ENCODE assay signal across 17 mouse cellular contexts in genomic region chr15:11339467-11340180, GRCm38 (mm10). TPM values are rescaled to one million over a fixed set of nuclear protein-coding genes. Genes with fewer than 3 reads are reported as not detected.
A peak's percentile ranks its signal among the peaks of the same experiment; 100 is the strongest.
DNase-seq lines count a peak whose midpoint lies in the region; ATAC-seq and TF ChIP-seq lines count a peak whose summit lies in the region.
"Had no signal": no experiment of that assay in that cellular context is flagged by ENCODE, and none has a peak within 500 bp of the region (broad histone marks: within the 10 kb centered on the region; RNA-seq: fewer than 3 reads in every experiment).

No protein-coding gene starts in this region.

- no peak overlapping the region for H3K4me3 ChIP-seq in forebrain, embryonic 13.5 days
- no peak overlapping the region for H3K4me3 ChIP-seq in forebrain, embryonic 11.5 days (ENCODE audit: low read depth, low read length)
- no peak overlapping the region for H3K4me3 ChIP-seq in lung, postnatal 0 days (ENCODE audit: low read depth, low read length)
- no peak overlapping the region for H3K4me3 ChIP-seq in forebrain, embryonic 16.5 days (replicated peaks; ENCODE audit: low read length)
- H3K4me3 ChIP-seq: erythroblast, embryonic 14.5 days; neural tube, embryonic 15.5 days had no signal

- no peak for TF ChIP-seq CTCF in lung, postnatal 0 days (IDR thresholded peaks at IDR 0.05)

- ATAC-seq in forebrain, embryonic 13.5 days = peak; percentile 94
- no peak for ATAC-seq in forebrain, embryonic 11.5 days (replicated peaks; ENCODE audit: low FRiP score)
- ATAC-seq in lung, postnatal 0 days = no peak
- ATAC-seq in forebrain, embryonic 16.5 days = peak; percentile 92

- no peak for DNase-seq in forebrain, embryonic 11.5 days (ENCODE audit: low spot score)
- DNase-seq in lung, postnatal 0 days (ENCODE audit: low spot score) = peak; percentile 6
- no peak for DNase-seq in lung, postnatal 4 days
- DNase-seq in brain, adult 2 months (ENCODE audit: low read depth, low spot score) = peak; percentile 21
- DNase-seq in c-Kit-positive CD71-positive TER-119-positive erythroid progenitor cells, embryonic 14.5 days (ENCODE audit: low spot score) = no peak
- DNase-seq: cerebellum, adult 11-12 months; embryo, embryonic 11 days; heart, adult 18-20 months; kidney, adult 8-10 months; kidney, postnatal 36 days; liver; lung, adult 18-20 months; right cerebral cortex, postnatal 25 days had no signal

- H3K4me2 ChIP-seq in forebrain, embryonic 13.5 days = no peak overlapping the region
- no peak overlapping the region for H3K4me2 ChIP-seq in forebrain, embryonic 11.5 days (ENCODE audit: low read depth, low read length, severe bottlenecking)
- no peak overlapping the region for H3K4me2 ChIP-seq in lung, postnatal 0 days (replicated peaks; ENCODE audit: low read depth, low read length)
- H3K4me2 ChIP-seq in forebrain, embryonic 16.5 days (ENCODE audit: low read length) = no peak overlapping the region
- H3K4me2 ChIP-seq: neural tube, embryonic 15.5 days had no signal

- 60% methylated on average over 7 of the region's 7 CpGs for WGBS in forebrain, embryonic 13.5 days
- 79% methylated on average over 7 of the region's 7 CpGs for WGBS in forebrain, embryonic 11.5 days
- 60% methylated on average over 7 of the region's 7 CpGs for WGBS in lung, postnatal 0 days
- 42% methylated on average over 7 of the region's 7 CpGs for WGBS in forebrain, embryonic 16.5 days

- no peak for TF ChIP-seq EP300 in lung, postnatal 0 days (IDR thresholded peaks at IDR 0.05)

- no peaks in the 10 kb centered on the region for H3K9me3 ChIP-seq in forebrain, embryonic 13.5 days (replicated peaks)
- H3K9me3 ChIP-seq in forebrain, embryonic 11.5 days (ENCODE audit: control insufficient read depth, low read length) = no peaks in the 10 kb centered on the region
- H3K9me3 ChIP-seq in lung, postnatal 0 days (ENCODE audit: low read length) = no peaks in the 10 kb centered on the region
- no peaks in the 10 kb centered on the region for H3K9me3 ChIP-seq in forebrain, embryonic 16.5 days (ENCODE audit: control insufficient read depth, low read length)
- H3K9me3 ChIP-seq: neural tube, embryonic 15.5 days had no signal

- H3K27me3 ChIP-seq in forebrain, embryonic 13.5 days = no peaks in the 10 kb centered on the region
- H3K27me3 ChIP-seq in forebrain, embryonic 11.5 days (ENCODE audit: control insufficient read depth, insufficient read depth, low read length) = no peaks in the 10 kb centered on the region
- H3K27me3 ChIP-seq in lung, postnatal 0 days (replicated peaks; ENCODE audit: insufficient read depth, low read length) = no peaks in the 10 kb centered on the region
- H3K27me3 ChIP-seq in forebrain, embryonic 16.5 days (replicated peaks; ENCODE audit: control insufficient read depth, insufficient read depth, low read length) = no peaks in the 10 kb centered on the region
- H3K27me3 ChIP-seq: neural tube, embryonic 15.5 days had no signal

- H3K27ac ChIP-seq in forebrain, embryonic 13.5 days = no peak overlapping the region
- no peak overlapping the region for H3K27ac ChIP-seq in forebrain, embryonic 11.5 days (ENCODE audit: low read depth, low read length)
- no peak overlapping the region for H3K27ac ChIP-seq in lung, postnatal 0 days (ENCODE audit: low read length)
- H3K27ac ChIP-seq in forebrain, embryonic 16.5 days (ENCODE audit: low read length) = no peak overlapping the region
- H3K27ac ChIP-seq: neural tube, embryonic 15.5 days had no signal

- H3K36me3 ChIP-seq in forebrain, embryonic 13.5 days (ENCODE audit: poor library complexity, severe bottlenecking) = no peaks in the 10 kb centered on the region
- no peaks in the 10 kb centered on the region for H3K36me3 ChIP-seq in forebrain, embryonic 11.5 days (ENCODE audit: control insufficient read depth, insufficient read depth, low read length)
- H3K36me3 ChIP-seq in lung, postnatal 0 days (ENCODE audit: insufficient read depth, low read length) = no peaks in the 10 kb centered on the region
- H3K36me3 ChIP-seq in forebrain, embryonic 16.5 days (ENCODE audit: control insufficient read depth, insufficient read depth) = no peaks in the 10 kb centered on the region
- H3K36me3 ChIP-seq: neural tube, embryonic 15.5 days had no signal

- H3K9ac ChIP-seq in forebrain, embryonic 13.5 days = no peak overlapping the region
- H3K9ac ChIP-seq in forebrain, embryonic 11.5 days (ENCODE audit: low read length) = no peak overlapping the region
- no peak overlapping the region for H3K9ac ChIP-seq in lung, postnatal 0 days (replicated peaks; ENCODE audit: low read depth)
- no peak overlapping the region for H3K9ac ChIP-seq in forebrain, embryonic 16.5 days (replicated peaks; ENCODE audit: low read depth, low read length)
- H3K9ac ChIP-seq: neural tube, embryonic 15.5 days had no signal

- H3K4me1 ChIP-seq in forebrain, embryonic 13.5 days = peaks cover 4% of the 10 kb centered on the region
- no peaks in the 10 kb centered on the region for H3K4me1 ChIP-seq in forebrain, embryonic 11.5 days (replicated peaks; ENCODE audit: control insufficient read depth, insufficient read depth, low read length)
- no peaks in the 10 kb centered on the region for H3K4me1 ChIP-seq in lung, postnatal 0 days (ENCODE audit: insufficient read depth, low read depth, low read length)
- H3K4me1 ChIP-seq in forebrain, embryonic 16.5 days (replicated peaks; ENCODE audit: control insufficient read depth, insufficient read depth, low read length) = peaks cover 5% of the 10 kb centered on the region; the same call in 1 of the 2 replicates
- H3K4me1 ChIP-seq: neural tube, embryonic 15.5 days had no signal

RNA-seq across cellular contexts. Expression of gene Tars, which starts 59.8 kb away (rescaled TPM):
- 55.3 and 64.0 TPM in 2 replicates for polyA plus RNA-seq in forebrain, embryonic 13.5 days (2015; fragmentation: Nextera tagmentation; extraction: Ambion mirVana)
- 86.2 and 108 TPM in 2 replicates for polyA plus RNA-seq in forebrain, embryonic 11.5 days (2014; fragmentation: Nextera tagmentation; extraction: Ambion mirVana)
- 23.0 and 25.1 TPM in 2 replicates for polyA plus RNA-seq in lung, postnatal 0 days (2015; fragmentation: Nextera tagmentation; extraction: Ambion mirVana)
- polyA plus RNA-seq in forebrain, embryonic 16.5 days (2015; fragmentation: Nextera tagmentation; extraction: Ambion mirVana) = 52.6 and 57.6 TPM in 2 replicates

Comparison
In these comparisons a context has a peak if more than half of its experiments do, and no peak if none do; other contexts are left out.
1. ATAC-seq: peak in forebrain, embryonic 13.5 days (single experiment) and forebrain, embryonic 16.5 days (single experiment); none in forebrain, embryonic 11.5 days (single experiment) and lung, postnatal 0 days (single experiment).
2. DNase-seq: peak in lung, postnatal 0 days (single experiment) and brain, adult 2 months (single experiment); none in forebrain, embryonic 11.5 days (single experiment), lung, postnatal 4 days (0 of 2) and c-Kit-positive CD71-positive TER-119-positive erythroid progenitor cells, embryonic 14.5 days (single experiment).